Mouse (Mus musculus): ENCODE measurements at regions not wholly inside any gene's neighbourhood (a gene's known extent, or its start where the extent isn't known, plus 50 kb on each side); places are given as distances from the start of the nearest gene placed in this dataset.

DNA sequence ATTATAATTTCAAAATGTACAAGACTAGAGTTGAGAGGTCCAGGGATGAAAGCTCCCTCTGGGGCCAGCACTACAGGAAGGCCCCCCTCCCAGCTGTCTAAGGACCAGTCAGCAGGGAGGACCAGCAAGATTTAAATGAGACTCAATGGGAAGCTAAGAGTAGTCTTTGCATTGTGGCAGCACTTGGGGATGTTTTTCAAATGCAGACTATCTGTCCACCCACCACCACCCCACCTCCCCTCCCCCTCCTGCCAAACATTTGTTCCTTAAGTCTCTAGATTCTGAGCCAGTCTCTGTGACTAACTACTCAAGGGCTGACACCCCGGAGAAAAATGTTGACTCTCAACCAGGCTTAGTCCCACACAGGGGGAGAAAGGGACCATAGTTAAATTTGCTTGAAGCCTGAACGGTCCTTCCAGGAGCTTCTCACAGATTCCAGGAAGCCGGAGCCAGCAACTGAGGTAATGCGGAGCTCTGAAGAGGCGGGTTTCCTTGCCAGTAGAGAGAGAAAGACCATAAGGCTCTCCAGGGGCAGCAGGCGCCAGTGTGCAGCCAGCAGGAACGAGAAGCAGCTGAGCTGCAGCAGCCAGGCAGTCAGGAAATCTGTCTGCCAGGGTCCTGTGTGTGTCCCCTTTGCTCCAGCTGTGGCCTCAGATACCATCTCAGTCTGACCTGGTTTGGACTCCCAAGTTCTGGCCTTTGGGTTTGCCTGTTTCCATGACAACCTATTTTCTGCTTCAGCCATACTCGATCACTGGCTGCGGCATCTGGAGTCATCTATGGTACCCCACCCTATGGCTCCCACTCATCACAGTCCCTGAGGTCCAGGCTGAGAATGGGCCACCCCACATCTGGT, 152.1 kb upstream of the Plcz1 start:
- ATAC-seq (replicated peaks; ENCODE audit: low FRiP score, low TSS enrichment, poor library complexity, severe bottlenecking) = no peak

DNA sequence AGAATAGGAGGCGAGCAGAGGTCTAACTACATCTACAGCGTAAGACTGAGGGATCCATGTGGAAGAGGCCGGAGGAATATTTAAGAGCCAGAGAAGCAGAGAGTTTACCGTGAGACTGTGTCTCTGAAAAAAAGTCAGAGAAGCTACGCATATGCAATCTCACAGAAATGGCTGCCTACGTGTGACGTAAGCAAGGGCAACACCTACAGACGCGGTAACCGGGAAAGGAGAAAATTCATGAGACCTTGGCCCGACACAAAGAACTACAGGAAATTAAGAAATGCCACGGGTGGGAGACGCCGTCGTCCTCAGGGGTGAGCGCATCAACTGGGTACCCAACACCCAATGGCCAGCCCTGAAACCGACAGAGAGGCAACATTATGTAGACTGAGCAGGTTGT, 151.3 kb upstream of the Plcz1 start:
- no peak for ATAC-seq (replicated peaks; ENCODE audit: low FRiP score, low TSS enrichment, poor library complexity, severe bottlenecking)

GRCm38 (mm10) chr6:140191341-140191740, 150.1 kb upstream of the Plcz1 start:
- no peak for ATAC-seq (replicated peaks; ENCODE audit: low FRiP score, low TSS enrichment, poor library complexity, severe bottlenecking)

DNA sequence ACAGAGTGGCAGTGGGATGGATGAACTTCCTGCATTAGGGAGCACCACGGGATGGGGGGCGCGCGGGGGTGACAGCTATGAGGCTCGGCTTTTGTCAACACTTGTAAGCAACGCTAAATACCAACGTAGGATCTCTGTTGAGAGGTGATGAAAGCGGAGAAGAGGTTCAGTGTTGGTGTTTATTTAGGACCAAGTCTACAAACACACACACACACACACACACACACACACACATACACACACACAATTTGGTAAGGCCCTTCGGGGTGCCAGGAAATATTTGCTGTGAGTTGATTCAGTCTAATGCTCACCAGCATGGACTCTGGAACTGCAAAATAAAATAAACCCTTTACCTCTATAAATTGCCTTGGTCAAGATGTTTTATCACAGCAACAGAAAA, 148.3 kb upstream of the Plcz1 start:
- ATAC-seq (replicated peaks; ENCODE audit: low FRiP score, low TSS enrichment, poor library complexity, severe bottlenecking) = no peak

GRCm38 (mm10) chr6:140187733-140188132, 146.5 kb upstream of the Plcz1 start:
- ATAC-seq (replicated peaks; ENCODE audit: low FRiP score, low TSS enrichment, poor library complexity, severe bottlenecking) = no peak

DNA sequence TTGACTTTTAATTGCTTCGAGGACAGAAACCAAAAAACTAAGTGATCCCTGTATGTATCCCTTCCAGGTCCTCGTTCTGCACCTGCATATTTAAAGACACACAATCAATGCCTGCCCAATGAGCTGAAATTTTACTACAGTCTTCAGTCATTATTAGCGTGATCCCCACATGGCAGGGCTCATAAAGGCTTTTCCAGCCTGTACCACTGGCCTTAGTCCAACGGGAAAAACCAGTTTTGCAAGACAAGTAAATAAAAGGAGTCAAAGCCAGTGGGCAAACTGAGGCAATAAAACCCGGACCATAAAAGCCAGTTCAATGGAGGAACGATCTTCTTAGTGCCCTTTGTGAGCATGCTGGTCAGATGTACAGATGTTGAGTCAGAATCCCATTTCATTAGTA, 145.8 kb upstream of the Plcz1 start:
- no peak for ATAC-seq (replicated peaks; ENCODE audit: low FRiP score, low TSS enrichment, poor library complexity, severe bottlenecking)

GRCm38 (mm10) chr6:140179999-140180398, 138.7 kb upstream of the Plcz1 start:
- ATAC-seq (replicated peaks; ENCODE audit: low FRiP score, low TSS enrichment, poor library complexity, severe bottlenecking) = no peak

DNA sequence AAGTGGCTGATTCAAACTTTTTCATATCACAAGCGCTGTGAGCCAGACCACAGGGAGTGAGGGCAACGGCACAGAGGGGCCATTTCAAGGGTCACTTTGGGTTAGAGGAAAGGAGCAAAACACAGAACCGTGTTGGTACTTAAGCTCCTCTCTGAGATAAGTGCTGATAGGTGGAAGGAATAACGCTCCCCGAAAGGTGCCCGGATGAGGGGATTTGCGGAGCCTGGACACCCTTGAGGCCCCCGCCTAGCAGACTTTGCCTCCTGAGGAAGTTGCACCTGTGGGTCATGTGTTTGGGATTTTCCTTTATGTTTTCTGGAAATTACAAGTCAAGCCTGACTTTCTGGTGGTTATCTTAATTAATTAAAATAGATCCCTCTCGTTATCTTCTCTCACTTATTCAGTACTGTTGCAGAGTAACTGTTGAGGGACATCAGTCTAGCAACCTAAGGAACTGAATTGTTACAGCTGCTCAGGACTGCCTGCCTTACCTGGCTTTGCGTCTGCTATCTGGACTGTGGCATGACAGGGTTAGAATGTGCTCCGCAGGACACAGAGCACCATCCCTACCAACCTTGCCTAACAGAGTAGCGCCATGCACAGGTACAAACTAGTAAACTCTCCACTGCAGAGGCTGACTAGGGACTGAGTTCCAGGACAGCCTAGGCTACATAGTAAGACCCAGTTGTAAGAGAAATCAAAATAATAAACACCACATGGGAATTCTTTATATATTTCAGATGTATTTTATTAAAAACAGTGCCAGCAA, 137.4 kb upstream of the Plcz1 start:
- ATAC-seq (replicated peaks; ENCODE audit: low FRiP score, low TSS enrichment, poor library complexity, severe bottlenecking) = no peak

DNA sequence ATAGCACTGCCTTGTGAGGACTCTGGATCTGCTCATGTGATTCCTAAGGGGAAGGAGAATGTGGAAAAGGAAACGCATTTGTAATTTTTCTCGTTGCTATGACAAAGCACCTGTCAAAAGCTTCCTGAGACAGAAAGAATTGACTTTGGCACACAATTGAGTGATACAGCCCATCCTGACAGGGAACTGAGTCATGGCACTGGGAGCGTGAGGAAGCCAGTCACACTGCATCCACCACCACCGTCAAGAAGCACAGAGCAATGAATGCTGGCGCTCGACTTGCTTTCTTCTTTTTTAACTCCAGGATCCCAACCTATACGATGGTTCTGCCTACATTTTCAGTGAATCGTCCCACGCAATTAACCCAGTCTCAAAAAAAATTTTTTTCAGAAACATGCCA, 131.5 kb upstream of the Plcz1 start:
- no peak for ATAC-seq (replicated peaks; ENCODE audit: low FRiP score, low TSS enrichment, poor library complexity, severe bottlenecking)

GRCm38 (mm10) chr6:140169836-140170235, 128.6 kb upstream of the Plcz1 start:
- no peak for ATAC-seq (replicated peaks; ENCODE audit: low FRiP score, low TSS enrichment, poor library complexity, severe bottlenecking)

- ATAC-seq (replicated peaks; ENCODE audit: low FRiP score, low TSS enrichment, poor library complexity, severe bottlenecking) = no peak
Observed at GRCm38 (mm10) chr6:140167182-140167581, 125.9 kb upstream of the Plcz1 start.

DNA sequence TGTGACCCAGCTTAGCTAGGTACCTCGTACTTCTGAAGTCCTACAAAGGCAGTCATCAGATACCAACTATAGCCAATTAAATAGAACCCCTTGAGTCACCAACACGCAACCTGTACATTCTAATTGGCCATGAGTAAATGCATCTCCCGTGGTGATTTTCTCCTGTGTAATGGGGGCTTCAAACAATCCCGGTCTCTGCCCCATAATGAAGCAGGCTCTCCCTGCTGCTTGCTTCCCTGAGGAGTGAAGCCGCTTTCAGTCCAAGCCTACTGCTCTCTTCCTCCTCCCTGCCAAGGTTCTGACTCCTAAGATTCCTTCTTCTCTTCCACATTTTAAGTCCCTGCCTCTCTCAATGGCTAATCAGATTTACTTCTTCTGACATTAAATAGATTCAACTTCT, 121.5 kb upstream of the Plcz1 start:
- no peak for ATAC-seq (replicated peaks; ENCODE audit: low FRiP score, low TSS enrichment, poor library complexity, severe bottlenecking)

DNA sequence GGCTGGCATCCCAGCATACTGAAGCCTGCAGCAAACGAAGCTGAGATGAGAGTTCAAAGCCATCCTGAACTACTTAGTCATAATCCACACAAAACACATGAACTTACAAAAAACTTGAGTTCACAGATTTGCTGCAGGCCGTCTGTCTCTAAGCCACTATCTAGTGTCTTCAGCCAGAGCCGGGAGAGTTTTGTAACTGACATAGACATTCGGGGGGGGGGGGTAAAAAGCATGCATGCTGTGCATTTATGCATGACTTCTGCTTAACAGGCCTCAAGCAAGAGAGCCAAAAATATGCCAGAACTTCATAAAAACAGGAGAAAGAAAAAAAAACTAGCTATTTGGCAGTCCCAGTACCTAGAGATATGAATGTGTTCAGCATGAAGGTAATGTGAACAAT, 120.2 kb upstream of the Plcz1 start:
- no peak for ATAC-seq (replicated peaks; ENCODE audit: low FRiP score, low TSS enrichment, poor library complexity, severe bottlenecking)

DNA sequence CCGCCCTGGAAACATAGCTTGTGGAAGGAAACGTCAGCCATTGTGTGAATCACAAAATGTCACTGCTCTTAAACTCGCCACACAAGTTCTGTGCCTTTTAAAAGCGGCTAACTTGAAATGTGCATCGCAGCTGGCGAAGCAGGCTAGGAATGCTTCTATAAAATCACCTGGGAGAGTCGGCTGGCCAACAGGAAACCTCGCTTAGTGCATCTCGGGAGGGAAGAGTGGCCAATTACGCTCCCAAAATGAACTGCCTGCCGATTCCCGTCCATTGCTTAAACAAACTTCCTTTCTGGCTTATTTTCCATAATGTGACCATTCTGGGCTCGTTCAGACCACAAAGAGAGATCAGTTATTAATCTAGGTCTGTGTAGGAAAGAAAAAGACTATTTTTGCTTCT, 119.7 kb upstream of the Plcz1 start:
- no peak for ATAC-seq (replicated peaks; ENCODE audit: low FRiP score, low TSS enrichment, poor library complexity, severe bottlenecking)

GRCm38 (mm10) chr6:140158986-140159385, 117.7 kb upstream of the Plcz1 start:
- no peak for ATAC-seq (replicated peaks; ENCODE audit: low FRiP score, low TSS enrichment, poor library complexity, severe bottlenecking)

DNA sequence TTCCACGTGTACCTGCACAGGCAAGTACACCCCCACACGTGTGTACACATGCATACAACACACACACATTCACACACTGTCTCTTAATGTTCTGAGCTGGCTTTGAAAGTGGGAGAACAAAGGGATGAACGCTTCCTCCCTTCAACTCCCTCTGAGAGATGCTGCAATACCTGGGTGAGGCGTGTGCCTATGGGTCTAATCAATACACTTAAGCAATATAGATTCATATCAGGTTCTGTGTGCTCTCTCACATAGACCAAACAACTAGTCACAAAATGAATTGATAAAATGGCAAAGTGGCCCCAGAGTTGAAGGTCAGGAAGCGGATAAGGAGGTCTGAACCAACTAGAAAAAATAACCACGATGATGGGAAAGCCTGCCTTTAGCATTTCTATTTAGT, 116.1 kb upstream of the Plcz1 start:
- ATAC-seq (replicated peaks; ENCODE audit: low FRiP score, low TSS enrichment, poor library complexity, severe bottlenecking) = no peak

GRCm38 (mm10) chr6:140152418-140153176, 111.3 kb upstream of the Plcz1 start:
- ATAC-seq (replicated peaks; ENCODE audit: low FRiP score, low TSS enrichment, poor library complexity, severe bottlenecking) = no peak

DNA sequence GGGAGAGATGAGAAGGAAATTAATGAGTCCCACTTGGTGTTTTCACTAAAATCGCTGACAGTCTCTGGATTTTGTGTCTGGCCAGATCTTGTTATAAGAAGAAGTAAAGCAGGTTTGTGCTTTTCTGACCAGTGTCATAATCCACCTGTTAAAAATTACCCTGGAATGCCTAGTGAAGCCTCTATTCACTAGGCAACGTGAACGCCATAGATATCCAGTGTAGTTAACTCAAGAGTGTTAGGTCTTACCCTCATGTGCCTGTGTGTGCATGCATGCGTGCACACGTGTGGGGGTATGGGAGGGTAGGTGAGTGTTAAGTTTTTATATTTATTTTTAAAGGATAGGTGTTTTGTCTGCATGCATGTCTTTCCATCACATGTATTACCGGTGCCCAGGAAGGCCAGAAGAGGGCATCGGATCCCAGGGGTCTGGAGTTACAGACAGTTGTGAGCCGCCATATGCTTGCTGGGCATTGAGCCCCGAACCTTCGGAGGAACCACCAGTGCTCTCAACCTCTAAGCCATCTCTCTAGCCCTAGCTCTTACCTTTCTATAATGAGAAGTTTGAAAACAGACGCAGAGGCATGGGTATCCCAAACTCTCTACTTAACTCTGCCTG, 107.5 kb upstream of the Plcz1 start:
- ATAC-seq (replicated peaks; ENCODE audit: low FRiP score, low TSS enrichment, poor library complexity, severe bottlenecking) = no peak

GRCm38 (mm10) chr6:140148138-140148537, 106.9 kb upstream of the Plcz1 start:
- no peak for ATAC-seq (replicated peaks; ENCODE audit: low FRiP score, low TSS enrichment, poor library complexity, severe bottlenecking)

GRCm38 (mm10) chr6:140147711-140148110, 106.5 kb upstream of the Plcz1 start:
- ATAC-seq (replicated peaks; ENCODE audit: low FRiP score, low TSS enrichment, poor library complexity, severe bottlenecking) = no peak

Measured in megakaryocyte-erythroid progenitor cell, adult 5-6 weeks (primary cell).